Mouse (Mus musculus) left cerebral cortex, adult 2 months (tissue): Measurements from ENCODE around the gene Chil6. TPM values are rescaled to one million over a fixed set of nuclear protein-coding genes. Genes with fewer than 3 reads are reported as not detected.

Experiments
- DNase-seq, 2 experiments: peaks; one replicate each; pipeline ENCODE4 v3.0.0; 2021 to 2022; ENCODE audit warnings: low spot score in 2 of 2, mixed read lengths in 1 of 2; ENCODE audit errors: extremely low spot score in 1 of 2
- H3K27ac ChIP-seq: fragments of 200-600 bp; 2 replicates; pipeline ENCODE4 v1.8.1; 2022
- H3K4me3 ChIP-seq: fragments of 200-600 bp; 2 replicates; pipeline ENCODE4 v1.8.1; 2022
- CTCF ChIP-seq: fragments of 200-600 bp; IDR thresholded peaks from 2 replicates; pipeline ENCODE4 v1.8.1; 2022; ENCODE audit warnings: antibody characterized with exemption, mild to moderate bottlenecking, moderate library complexity
- intact Hi-C: fragments of 180-260 bp; cut with DNase I; formaldehyde crosslinking; loops from one replicate; pipeline ENCODE4 v1.15.1; 2025
- long read RNA-seq, 2 experiments: library from polyadenylated mRNA; stranded (forward); transcript quantifications; one replicate each; pipeline ENCODE4 v2.0.0; 2021; ENCODE audit warnings: borderline mapping rate in 2 of 2
- total RNA-seq, 2 experiments: library from RNA; stranded (reverse); gene quantifications; 2 replicates each; pipeline ENCODE4 v1.2.3; 2021

Chil6 gene
- total RNA-seq, result not detected
- long read RNA-seq, experiment 1, result 0 reads
- long read RNA-seq, experiment 2, result 0 reads

GRCm38 (mm10) chr3:106406082-106406481 is at the start of gene Chil6:
Gene Chil6 (minus strand): TSS chr3:106406182.
- no peak within 1 kb of the TSS for H3K4me3 ChIP-seq
- no peak for DNase-seq
- H3K27ac ChIP-seq, result no peak within 1 kb of the TSS
- no peak for TF ChIP-seq CTCF
- intact Hi-C loops, result loop anchor here (2.0 kb wide), 1 partner anchor 21 kb away; no protein-coding TSS in a partner anchor

- TF ChIP-seq CTCF, result no peak
- H3K4me3 ChIP-seq, result no peak overlapping the region
- DNase-seq, result no peak
- no peak overlapping the region for H3K27ac ChIP-seq
- intact Hi-C loops, result no loop called here
Measured at GRCm38 (mm10) chr3:106452616-106453015, 46.6 kb upstream of the Chil6 start.

- intact Hi-C loops, result loop anchor here (10.0 kb wide), 1 partner anchor 775 kb away; no protein-coding TSS in a partner anchor
- DNase-seq, result no peak
Measured at GRCm38 (mm10) chr3:106449567-106449966, 43.6 kb upstream of the Chil6 start.

GRCm38 (mm10) chr3:106448995-106449394 is 43.0 kb upstream of the Chil6 start:
- H3K27ac ChIP-seq, result no peak overlapping the region
- no peak overlapping the region for H3K4me3 ChIP-seq
- no peak for TF ChIP-seq CTCF
- intact Hi-C loops, result loop anchor here (1.0 to 10.0 kb wide), 3 partner anchors 427 to 774 kb away; no protein-coding TSS in a partner anchor
- no peak for DNase-seq

More at GRCm38 (mm10) chr3:106449567-106449966, 43.6 kb upstream of the Chil6 start:
- TF ChIP-seq CTCF, result no peak
- Histone ChIP-seq H3K4me3 (no peak overlapping the region), H3K27ac (no peak overlapping the region)

GRCm38 (mm10) chr3:106448571-106448970 is 42.6 kb upstream of the Chil6 start:
- DNase-seq, result peak; percentile 17 to 19
- intact Hi-C loops, result loop anchor here (1.0 to 10.0 kb wide), 3 partner anchors 426 to 774 kb away; no protein-coding TSS in a partner anchor
- TF ChIP-seq CTCF, result peak; percentile 85
- Histone ChIP-seq H3K27ac (no peak overlapping the region), H3K4me3 (no peak overlapping the region)

Other genes starting within 250 kb of the Chil6 start
- under 1 TPM in 1 of 2 experiments, not detected in 1; 0.43 TPM for gene Chil3, start 238.6 kb downstream of the Chil6 start, total RNA-seq
- gene Chil4, start 186.7 kb downstream of the Chil6 start, total RNA-seq, result not detected
- under 1 TPM; 0.14 to 0.20 TPM for gene Dennd2d, start 76.2 kb upstream of the Chil6 start, total RNA-seq
- gene Dram2, start 141.6 kb upstream of the Chil6 start, total RNA-seq, result 10 to 100 TPM; 28.4 to 33.3 TPM
- gene Cept1, start 141.6 kb upstream of the Chil6 start, total RNA-seq, result 10 to 100 TPM; 45.9 to 52.6 TPM